Mouse (Mus musculus): ENCODE results near the gene Cdt1.

The Cdt1 gene

GRCm38 (mm10) chr8:122548891-122549439, 18.9 kb upstream of the Cdt1 start:
- intact Hi-C loops (cut with DNase I) = no loop called here

GRCm38 (mm10) chr8:122550234-122550994, 17.4 kb upstream of the Cdt1 start:
- intact Hi-C loops (cut with DNase I) = no loop called here

GRCm38 (mm10) chr8:122550995-122551264, 16.9 kb upstream of the Cdt1 start:
- intact Hi-C loops (cut with DNase I) = loop anchor here (1.0 kb wide), 1 partner anchor 50 kb away; no protein-coding TSS in a partner anchor

- intact Hi-C loops (cut with DNase I) = loop anchor here (1.0 kb wide), 1 partner anchor 50 kb away; no protein-coding TSS in a partner anchor
Observed at GRCm38 (mm10) chr8:122551265-122552051, 16.4 kb upstream of the Cdt1 start, which contains the start of gene Piezo1. TSS of gene Piezo1 (minus strand) at chr8:122551329.

GRCm38 (mm10) chr8:122554786-122555185, 13.0 kb upstream of the Cdt1 start:
- intact Hi-C loops (cut with DNase I) = no loop called here

- intact Hi-C loops (cut with DNase I) = no loop called here
Observed at GRCm38 (mm10) chr8:122556030-122557009, 11.5 kb upstream of the Cdt1 start.

GRCm38 (mm10) chr8:122557248-122558038, 10.4 kb upstream of the Cdt1 start:
- intact Hi-C loops (cut with DNase I) = no loop called here

- intact Hi-C loops (cut with DNase I) = no loop called here
Observed at GRCm38 (mm10) chr8:122558671-122559349, 9.0 kb upstream of the Cdt1 start.

- intact Hi-C loops (cut with DNase I) = no loop called here
Observed at GRCm38 (mm10) chr8:122561199-122561598, 6.6 kb upstream of the Cdt1 start.

GRCm38 (mm10) chr8:122564363-122565352, 3.2 kb upstream of the Cdt1 start:
- intact Hi-C loops (cut with DNase I) = loop anchor here (5.0 kb wide), 1 partner anchor 48 kb away; the partner anchor contains the start of genes Galns and Trappc2l

- intact Hi-C loops (cut with DNase I) = loop anchor here (5.0 kb wide), 1 partner anchor 46 kb away; the partner anchor contains the start of genes Galns and Trappc2l
Observed at GRCm38 (mm10) chr8:122566766-122567165, 1.0 kb upstream of the Cdt1 start.

GRCm38 (mm10) chr8:122568109-122568504, 292 bp downstream of the Cdt1 start:
- intact Hi-C loops (cut with DNase I) = loop anchor here (5.0 kb wide), 1 partner anchor 44 kb away; the partner anchor contains the start of genes Galns and Trappc2l

- intact Hi-C loops (cut with DNase I) = loop anchor here (5.0 kb wide), 1 partner anchor 43 kb away; the partner anchor contains the start of genes Galns and Trappc2l
Observed at GRCm38 (mm10) chr8:122568881-122569309, 1.1 kb downstream of the Cdt1 start.

- intact Hi-C loops (cut with DNase I) = loop anchor here (5.0 kb wide), 1 partner anchor 43 kb away; the partner anchor contains the start of genes Galns and Trappc2l
Observed at GRCm38 (mm10) chr8:122569329-122569728, 1.5 kb downstream of the Cdt1 start.

GRCm38 (mm10) chr8:122569996-122570395, 2.2 kb downstream of the Cdt1 start:
- intact Hi-C loops (cut with DNase I) = loop anchor here (5.0 kb wide), 1 partner anchor 42 kb away; the partner anchor contains the start of genes Galns and Trappc2l

- intact Hi-C loops (cut with DNase I) = no loop called here
Observed at GRCm38 (mm10) chr8:122571153-122571552, 3.3 kb downstream of the Cdt1 start.

- intact Hi-C loops (cut with DNase I) = no loop called here
Observed at GRCm38 (mm10) chr8:122571750-122572267, 4.0 kb downstream of the Cdt1 start.

Data from adrenal gland (tissue).